Mouse (Mus musculus) erythroblast, embryonic 14.5 days (primary cell): ENCODE results near the gene Cars2. TPM values are rescaled to one million over a fixed set of nuclear protein-coding genes. Genes with fewer than 3 reads are reported as not detected.
"Not testable (repeated sequence)": the region's sequence is repeated elsewhere in the genome, so short reads cannot be mapped to it uniquely, and the experiment has no call there.

Source experiments
- H3K27me3 ChIP-seq: 2 replicates; pipeline ENCODE4 v1.6.1; 2012; ENCODE audit warnings: inconsistent platforms; ENCODE audit not compliant: control insufficient read depth
- H3K36me3 ChIP-seq: 2 replicates; pipeline ENCODE4 v1.6.1; 2012; ENCODE audit warnings: mild to moderate bottlenecking, inconsistent platforms; ENCODE audit not compliant: control insufficient read depth
- H3K4me1 ChIP-seq: 2 replicates; pipeline ENCODE4 v1.6.1; 2012; ENCODE audit warnings: inconsistent platforms; ENCODE audit not compliant: control insufficient read depth
- H3K4me3 ChIP-seq: replicated peaks from 2 replicates; pipeline ENCODE3; 2012; ENCODE audit warnings: moderate library complexity, mild to moderate bottlenecking, inconsistent platforms
- H3K9me3 ChIP-seq: 2 replicates; pipeline ENCODE4 v1.6.1; 2012; ENCODE audit warnings: low read length, inconsistent platforms, mixed read lengths; ENCODE audit not compliant: control insufficient read depth
- GATA1 ChIP-seq: IDR thresholded peaks from 2 replicates; pipeline ENCODE4 v1.6.1; 2012; ENCODE audit warnings: low read length, inconsistent platforms, mixed read lengths
- TAL1 ChIP-seq: IDR thresholded peaks from 3 replicates; pipeline ENCODE4 v1.6.1; 2012; ENCODE audit warnings: low read length, inconsistent platforms, mixed read lengths
- polyA plus RNA-seq: library from polyadenylated mRNA; stranded (reverse); fragments of >175 nt; gene quantifications from 2 replicates; pipeline ENCODE4 v1.2.3, GENCODE M21; 2012

The Cars2 gene
- polyA plus RNA-seq, 1 experiment = 2.3 TPM

DNA sequence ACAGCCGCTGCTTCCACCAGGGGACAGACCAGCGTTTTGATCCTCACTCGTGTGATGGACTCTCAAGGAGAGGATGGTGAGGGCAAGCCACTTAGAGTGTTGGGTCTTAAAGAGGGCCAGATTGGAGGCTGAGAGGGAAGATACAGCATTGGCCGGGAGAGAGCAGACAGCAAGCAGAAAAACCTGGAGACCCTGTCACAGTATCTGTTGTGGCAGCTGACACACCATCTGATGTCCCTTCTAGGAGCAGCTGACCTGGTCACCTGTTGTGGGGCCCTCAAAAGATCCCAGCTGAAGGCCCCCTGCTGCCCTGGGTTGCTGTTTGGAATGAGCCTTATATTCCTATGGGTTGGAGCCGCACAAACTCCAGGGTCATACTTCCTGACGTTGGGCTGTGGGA lies 21.8 kb upstream of the Cars2 start:
- H3K9me3 ChIP-seq = no peaks in the 10 kb centered on the region
- no peak for TF ChIP-seq GATA1
- no peak for TF ChIP-seq TAL1
- H3K4me1 ChIP-seq = no peaks in the 10 kb centered on the region
- H3K4me3 ChIP-seq = no peak overlapping the region
- H3K36me3 ChIP-seq = no peaks in the 10 kb centered on the region
- H3K27me3 ChIP-seq = no peaks in the 10 kb centered on the region

DNA sequence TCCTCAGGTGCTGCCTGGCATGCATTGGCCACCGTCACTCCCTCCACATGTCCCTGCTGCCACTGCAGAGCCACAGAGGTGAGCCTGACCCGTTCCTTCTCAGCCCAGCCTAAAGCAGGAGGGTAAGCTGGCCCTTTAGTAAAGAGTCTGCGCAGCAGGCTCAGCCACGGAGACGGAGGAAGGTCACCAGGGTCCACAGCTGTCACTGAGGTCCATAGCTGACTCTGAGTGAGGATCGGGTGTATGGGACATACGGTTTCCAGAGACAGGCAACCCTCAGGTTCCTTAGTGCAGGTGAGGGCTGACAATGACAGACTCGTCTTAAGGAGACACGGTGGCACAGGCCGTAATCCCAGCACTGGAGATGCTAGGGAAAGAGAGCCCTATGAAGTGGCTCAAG lies 21.4 kb upstream of the Cars2 start:
- no peaks in the 10 kb centered on the region for H3K27me3 ChIP-seq
- no peaks in the 10 kb centered on the region for H3K4me1 ChIP-seq
- no peak overlapping the region for H3K4me3 ChIP-seq
- H3K9me3 ChIP-seq = no peaks in the 10 kb centered on the region
- peaks cover 2% of the 10 kb centered on the region for H3K36me3 ChIP-seq
- no peak for TF ChIP-seq TAL1
- no peak for TF ChIP-seq GATA1

DNA sequence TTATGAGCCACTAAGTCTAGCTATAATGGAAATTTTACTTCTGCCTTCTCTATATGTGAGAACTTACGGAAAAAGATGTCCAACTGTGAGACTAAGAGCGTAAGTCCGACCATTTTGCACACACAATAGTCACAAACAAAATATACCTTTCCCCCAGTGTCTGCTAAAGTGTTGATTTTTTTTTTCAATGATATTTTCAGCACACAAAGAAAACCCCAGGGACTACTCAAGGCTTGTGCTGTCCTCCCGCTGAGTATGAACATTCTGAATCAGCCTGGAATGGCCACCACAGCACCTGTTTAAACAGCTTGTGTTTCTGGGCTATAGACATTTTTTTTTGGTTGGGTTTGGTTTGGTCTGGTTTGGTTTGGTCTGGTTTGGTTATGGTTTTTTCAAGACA lies 20.2 kb upstream of the Cars2 start:
- Histone ChIP-seq H3K36me3 (peaks cover 9% of the 10 kb centered on the region), H3K4me3 (no peak overlapping the region), H3K9me3 (no peaks in the 10 kb centered on the region), H3K27me3 (no peaks in the 10 kb centered on the region), H3K4me1 (no peaks in the 10 kb centered on the region)
- TF ChIP-seq TAL1 = no peak
- TF ChIP-seq GATA1 = no peak

DNA sequence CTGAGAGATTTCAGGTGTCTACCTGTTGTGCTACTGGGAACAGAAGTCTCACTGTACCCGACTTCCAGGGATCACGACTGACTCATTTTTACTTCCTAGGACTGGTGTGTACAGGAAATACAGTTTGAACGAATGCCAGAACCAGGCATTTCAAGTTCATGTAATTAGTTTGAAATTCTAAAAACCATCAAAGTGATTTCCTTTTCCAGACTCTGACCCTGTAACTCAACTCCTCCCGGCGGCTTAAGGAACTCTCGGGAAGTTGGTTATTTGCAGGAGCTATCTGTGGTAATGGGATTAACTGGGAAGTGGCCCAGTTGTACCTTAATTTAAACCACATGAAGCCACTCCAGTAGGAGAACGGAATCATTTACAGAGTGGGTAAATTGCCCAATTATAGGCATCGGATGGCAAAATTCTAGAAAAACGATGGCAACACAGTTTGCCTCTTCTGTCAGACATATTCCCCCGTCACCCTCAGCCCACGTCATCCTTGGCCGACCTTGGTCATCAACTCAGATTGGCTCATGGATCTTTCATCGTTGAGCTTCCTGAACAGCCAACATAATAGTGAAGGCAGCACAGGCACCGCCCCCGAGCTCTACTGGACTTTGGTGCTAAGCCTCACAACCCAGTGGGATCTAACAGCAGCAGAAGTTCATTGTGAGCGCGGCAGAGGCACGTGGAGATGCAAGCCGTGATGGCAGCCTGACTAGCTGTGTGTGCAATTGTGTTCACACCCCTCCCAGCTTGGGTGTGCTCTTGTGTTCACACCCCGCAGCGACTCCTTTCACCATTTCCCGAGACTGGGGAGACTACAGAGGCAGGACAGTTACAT lies 18.9 kb upstream of the Cars2 start:
- Histone ChIP-seq H3K27me3 (no peaks in the 10 kb centered on the region), H3K4me3 (no peak overlapping the region), H3K4me1 (no peaks in the 10 kb centered on the region; the same call in 1 of the 2 replicates), H3K36me3 (peaks cover 21% of the 10 kb centered on the region), H3K9me3 (no peaks in the 10 kb centered on the region; the same call in 1 of the 2 replicates)
- TF ChIP-seq GATA1 = no peak
- TF ChIP-seq TAL1 = no peak

DNA sequence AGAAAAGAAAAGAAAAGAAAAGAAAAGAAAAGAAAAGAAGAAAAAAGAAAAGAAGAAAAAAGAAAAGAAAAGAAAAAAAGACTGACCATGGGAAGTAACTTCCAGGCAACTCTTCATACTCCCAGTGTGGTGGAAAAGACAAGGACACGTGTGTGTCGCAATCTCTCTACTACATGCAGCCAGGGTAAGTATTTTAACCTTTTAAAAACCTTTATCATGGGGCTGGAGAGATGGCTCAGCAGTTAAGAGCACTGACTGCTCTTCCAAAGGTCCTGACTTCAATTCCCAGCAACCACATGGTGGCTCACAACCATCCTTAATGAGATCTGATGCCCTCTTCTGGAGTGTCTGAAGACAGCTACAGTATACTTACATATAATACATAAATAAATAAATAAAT lies 17.6 kb upstream of the Cars2 start:
- H3K36me3 ChIP-seq = peaks cover 34% of the 10 kb centered on the region
- not testable (repeated sequence) for H3K4me1 ChIP-seq, H3K4me3 ChIP-seq, H3K9me3 ChIP-seq, H3K27me3 ChIP-seq

DNA sequence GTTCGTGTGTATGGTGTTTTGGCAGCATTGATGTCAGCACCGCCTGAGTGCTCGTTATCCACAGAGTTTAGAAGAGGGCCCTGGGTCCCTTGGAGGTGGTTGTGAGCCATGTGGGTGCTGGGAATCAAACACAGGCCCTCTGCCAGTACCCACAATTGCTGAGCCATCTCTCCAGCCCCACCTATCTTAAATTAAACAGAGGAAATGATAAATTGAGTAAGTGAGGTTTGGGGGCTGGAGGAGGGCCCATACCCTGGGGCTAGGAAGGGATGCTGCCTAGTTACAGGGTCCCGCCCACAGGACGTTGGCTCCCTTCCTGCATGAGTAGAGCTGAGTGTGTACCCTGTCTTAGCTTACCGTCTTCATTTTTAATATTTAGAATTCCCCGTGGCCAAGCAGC lies 14.1 kb upstream of the Cars2 start:
- Histone ChIP-seq H3K4me3 (no peak overlapping the region), H3K4me1 (peaks cover 9% of the 10 kb centered on the region), H3K9me3 (no peaks in the 10 kb centered on the region; the same call in 1 of the 2 replicates), H3K36me3 (peaks cover 64% of the 10 kb centered on the region), H3K27me3 (no peaks in the 10 kb centered on the region)
- TF ChIP-seq TAL1 (no peak), GATA1 (no peak)

DNA sequence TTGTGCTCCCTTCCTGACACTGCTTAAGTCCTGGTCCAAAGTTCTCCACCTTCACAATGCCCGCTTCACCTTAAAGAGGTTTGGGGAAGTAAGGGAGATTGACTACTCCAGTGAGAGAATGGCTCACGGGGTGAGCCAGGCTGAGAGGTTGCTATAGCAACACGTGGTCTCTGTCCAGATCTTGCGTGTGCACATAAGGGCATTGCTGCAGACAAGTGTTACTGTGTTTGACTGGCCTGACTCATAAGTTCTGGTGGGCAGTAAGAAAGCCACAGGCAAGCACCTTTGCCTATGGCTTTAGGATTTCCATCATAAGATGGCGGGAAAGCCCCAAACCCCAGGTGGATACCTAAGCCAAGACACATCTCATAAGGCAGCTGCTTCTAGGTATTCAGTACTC lies 13.7 kb upstream of the Cars2 start:
- H3K9me3 ChIP-seq = no peaks in the 10 kb centered on the region; the same call in 1 of the 2 replicates
- no peak overlapping the region for H3K4me3 ChIP-seq
- TF ChIP-seq GATA1 = no peak
- no peak for TF ChIP-seq TAL1
- no peaks in the 10 kb centered on the region for H3K27me3 ChIP-seq
- peaks cover 64% of the 10 kb centered on the region for H3K36me3 ChIP-seq
- H3K4me1 ChIP-seq = peaks cover 14% of the 10 kb centered on the region

DNA sequence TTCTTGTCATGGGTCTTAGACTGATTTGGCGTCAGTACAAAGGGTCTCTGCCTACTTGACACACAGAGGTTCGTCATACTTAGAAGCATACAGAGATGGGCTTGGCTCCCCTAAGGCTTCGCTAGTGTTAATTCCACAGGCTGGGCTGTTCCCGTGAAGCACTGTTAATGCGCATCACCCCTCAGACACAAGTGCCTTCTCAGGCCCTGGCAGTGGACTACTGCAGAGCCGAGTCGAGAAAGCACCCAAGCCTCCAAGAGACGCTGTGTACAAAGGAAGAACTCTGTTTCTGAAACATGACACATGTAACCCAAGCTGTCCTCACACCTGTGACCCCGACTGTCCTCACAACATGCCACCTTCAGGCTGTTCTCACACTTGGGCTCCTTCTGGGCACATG lies 9.6 kb upstream of the Cars2 start:
- H3K27me3 ChIP-seq = no peaks in the 10 kb centered on the region

DNA sequence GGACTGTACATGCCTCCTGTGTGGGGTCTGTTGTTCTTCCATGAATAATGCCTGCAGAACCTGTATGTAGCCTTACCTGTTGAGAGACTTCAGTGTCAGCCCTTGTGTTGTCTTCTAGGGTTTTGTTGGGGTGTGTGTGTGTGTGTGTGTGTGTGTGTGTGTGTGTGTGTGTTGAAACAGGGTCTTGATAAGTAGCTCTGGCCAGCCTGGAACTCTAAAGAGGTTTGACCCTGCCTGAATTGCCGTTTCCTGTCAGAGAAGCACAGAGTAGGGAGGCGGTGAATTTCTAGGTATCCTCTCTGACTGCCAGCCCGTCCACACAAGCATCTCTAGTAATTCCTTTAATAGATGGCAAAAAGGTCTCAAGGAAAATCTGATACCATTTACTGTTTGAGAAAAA lies 8.9 kb upstream of the Cars2 start:
- Histone ChIP-seq H3K4me1 (peaks cover 42% of the 10 kb centered on the region), H3K27me3 (no peaks in the 10 kb centered on the region)

More for the DNA sequence above, 9.6 kb upstream of the Cars2 start:
- H3K4me1 ChIP-seq = peaks cover 35% of the 10 kb centered on the region
- peaks cover 50% of the 10 kb centered on the region for H3K36me3 ChIP-seq
- H3K9me3 ChIP-seq = no peaks in the 10 kb centered on the region; the same call in 1 of the 2 replicates
- no peak for TF ChIP-seq GATA1
- H3K4me3 ChIP-seq = no peak overlapping the region

More for the DNA sequence above, 8.9 kb upstream of the Cars2 start:
- TF ChIP-seq TAL1 = no peak
- TF ChIP-seq GATA1 = no peak
- H3K36me3 ChIP-seq = peaks cover 43% of the 10 kb centered on the region
- H3K9me3 ChIP-seq = no peaks in the 10 kb centered on the region; the same call in 1 of the 2 replicates
- peak overlapping the region; percentile 87 for H3K4me3 ChIP-seq
